Mouse (Mus musculus): Measurements from ENCODE around the gene Mprip.

DNA sequence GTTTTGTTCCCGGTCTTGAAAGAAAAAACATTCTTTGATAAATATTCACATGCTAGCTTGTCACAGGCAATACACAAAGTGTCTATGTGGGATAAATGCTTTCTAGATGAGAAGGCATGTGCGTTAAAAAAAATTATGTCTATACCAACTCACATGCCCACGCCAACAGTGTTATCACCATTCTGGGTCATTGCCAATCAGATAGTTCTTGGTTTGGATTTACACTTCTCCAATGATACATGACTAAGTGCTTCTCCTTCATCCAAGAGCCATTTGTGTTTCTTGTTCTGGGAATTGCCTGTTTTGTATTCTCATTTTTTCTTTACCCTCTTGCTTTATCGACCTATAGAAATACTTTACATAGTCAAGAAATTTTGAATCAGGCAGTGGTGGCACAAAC lies 29.1 kb upstream of the Mprip start:
- no peak for TF ChIP-seq CTCF (IDR thresholded peaks at IDR 0.05; ENCODE audit: low read depth)
- TF ChIP-seq EP300 (IDR thresholded peaks at IDR 0.05; ENCODE audit: low read depth), result no peak
